Mouse (Mus musculus) myocyte (in vitro differentiated cells): ENCODE measurements around the gene Mindy4. TPM values are rescaled to one million over a fixed set of nuclear protein-coding genes. Genes with fewer than 3 reads are reported as not detected.

Experiments used
- H3K27me3 ChIP-seq: one replicate; pipeline ENCODE4 v1.6.1; 2011; ENCODE audit not compliant: control insufficient read depth, insufficient read depth, insufficient read length
- H3K36me3 ChIP-seq: one replicate; pipeline ENCODE4 v1.6.1; 2011; ENCODE audit not compliant: control insufficient read depth, insufficient read depth
- H3K4me2 ChIP-seq: one replicate; pipeline ENCODE4 v1.6.1; 2011; ENCODE audit warnings: low read depth, control low read depth
- H3K4me3 ChIP-seq: one replicate; pipeline ENCODE4 v1.5.1; 2011; ENCODE audit warnings: mild to moderate bottlenecking, control low read depth, moderate library complexity
- H3K79me2 ChIP-seq: one replicate; pipeline ENCODE4 v1.6.1; 2011; ENCODE audit not compliant: control insufficient read depth, insufficient read depth
- H3ac ChIP-seq: one replicate; pipeline ENCODE4 v1.6.1; 2011; ENCODE audit not compliant: control insufficient read depth, insufficient read length
- CEBPB ChIP-seq: IDR thresholded peaks from 2 replicates; pipeline ENCODE4 v1.6.1; 2011; ENCODE audit warnings: mild to moderate bottlenecking, moderate library complexity; ENCODE audit not compliant: poor library complexity, insufficient read depth, severe bottlenecking
- E2F4 ChIP-seq: IDR thresholded peaks from one replicate; pipeline ENCODE4 v1.6.1; 2011; ENCODE audit warnings: mild to moderate bottlenecking, control low read depth, moderate library complexity; ENCODE audit not compliant: insufficient read depth
- MAX ChIP-seq: IDR thresholded peaks from one replicate; pipeline ENCODE4 v1.6.1; 2011; ENCODE audit warnings: low read depth, mild to moderate bottlenecking, control low read depth
- MYOD1 ChIP-seq, 3 experiments: IDR thresholded peaks; one replicate each; pipeline ENCODE4 v1.6.1; 2011; ENCODE audit warnings: control low read depth in 2 of 3, low read depth in 2 of 3, mild to moderate bottlenecking in 2 of 3, moderate library complexity in 1 of 3; ENCODE audit not compliant: insufficient read length in 2 of 3, control insufficient read depth in 1 of 3
- MYOG ChIP-seq, 3 experiments: IDR thresholded peaks; one replicate each; pipeline ENCODE4 v1.6.1; 2011; ENCODE audit warnings: control low read depth in 2 of 3, low read depth in 2 of 3, mild to moderate bottlenecking in 2 of 3; ENCODE audit not compliant: insufficient read length in 2 of 3, control insufficient read depth in 1 of 3, insufficient read depth in 1 of 3
- POLR2A ChIP-seq: IDR thresholded peaks from one replicate; pipeline ENCODE4 v1.6.1; 2011; ENCODE audit warnings: low read depth, mild to moderate bottlenecking, control low read depth, moderate library complexity; ENCODE audit not compliant: insufficient read length
- POLR2AphosphoS2 ChIP-seq: IDR thresholded peaks from one replicate; pipeline ENCODE4 v1.6.1; 2011; ENCODE audit warnings: low read depth, control low read depth; ENCODE audit not compliant: insufficient read length
- REST ChIP-seq: IDR thresholded peaks from one replicate; pipeline ENCODE4 v1.6.1; 2011; ENCODE audit warnings: mild to moderate bottlenecking, control low read depth, moderate library complexity; ENCODE audit not compliant: insufficient read depth, insufficient read length
- SRF ChIP-seq: IDR thresholded peaks from one replicate; pipeline ENCODE4 v1.6.1; 2011; ENCODE audit warnings: low read depth; ENCODE audit not compliant: control insufficient read depth, insufficient read length
- TCF12 ChIP-seq: IDR thresholded peaks from one replicate; pipeline ENCODE4 v1.6.1; 2011; ENCODE audit warnings: mild to moderate bottlenecking, control low read depth; ENCODE audit not compliant: poor library complexity, insufficient read depth, severe bottlenecking
- TCF3 ChIP-seq: IDR thresholded peaks from one replicate; pipeline ENCODE4 v1.6.1; 2011; ENCODE audit warnings: low read depth, control low read depth; ENCODE audit not compliant: insufficient read length
- USF1 ChIP-seq: IDR thresholded peaks from one replicate; pipeline ENCODE4 v1.6.1; 2011; ENCODE audit warnings: low read depth, mild to moderate bottlenecking, control low read depth, moderate library complexity
- polyA plus RNA-seq: library from polyadenylated mRNA; unstranded; fragments of >200 nt; fragmentation: generic; extraction: Trizol; gene quantifications from one replicate; pipeline ENCODE4 v1.2.1, GENCODE M21; 2012; ENCODE audit warnings: missing spikeins

The Mindy4 gene
- polyA plus RNA-seq, 1 experiment, result 5.0 TPM

DNA sequence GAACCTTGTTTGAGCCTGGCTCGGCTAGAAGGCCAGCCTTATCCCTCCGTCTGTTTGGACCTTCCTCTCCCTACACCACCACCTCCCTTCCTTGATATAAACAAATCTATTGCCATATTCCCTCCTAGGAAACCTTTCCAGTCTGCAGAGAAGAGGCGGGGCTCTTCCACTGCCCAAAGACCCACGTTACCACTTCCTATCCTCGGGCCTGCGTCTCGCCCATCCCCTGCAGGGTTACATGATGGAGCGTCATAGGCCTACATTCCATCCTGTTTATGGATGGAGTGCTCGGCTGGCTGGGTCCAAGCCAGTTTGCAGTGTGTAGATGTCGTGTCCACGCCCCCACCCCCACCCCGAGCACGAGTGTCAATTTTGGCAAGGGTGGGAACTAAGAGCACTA, 124.1 kb downstream of the Mindy4 start:
- no peaks in the 10 kb centered on the region for H3K79me2 ChIP-seq
- H3K36me3 ChIP-seq, result no peaks in the 10 kb centered on the region
- TF ChIP-seq POLR2AphosphoS2, result no peak
- no peak for TF ChIP-seq REST
- H3K4me2 ChIP-seq, result no peak overlapping the region
- no peaks in the 10 kb centered on the region for H3K27me3 ChIP-seq
- H3K4me3 ChIP-seq, result no peak overlapping the region
- no peak overlapping the region for H3ac ChIP-seq

DNA sequence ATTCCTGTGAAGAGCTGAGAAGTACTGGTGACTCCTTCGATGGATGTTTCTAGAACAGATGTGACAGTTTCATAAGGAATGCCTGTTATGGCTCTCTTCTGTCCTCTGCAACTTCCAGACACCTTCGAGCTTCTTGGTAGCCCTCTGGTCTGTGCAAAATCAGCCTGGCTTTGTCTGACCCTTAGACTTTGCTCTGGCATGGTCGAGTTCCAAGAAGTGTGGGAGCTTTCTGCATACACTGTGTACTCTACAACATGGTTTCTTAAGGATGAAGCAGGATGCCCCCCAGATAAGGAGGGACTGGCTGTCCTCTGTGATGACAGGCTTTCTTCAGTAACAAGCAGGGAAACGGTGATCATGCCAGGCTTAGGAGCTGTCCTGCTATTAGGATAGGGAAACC, 125.0 kb downstream of the Mindy4 start:
- Histone ChIP-seq H3K4me2 (no peak overlapping the region), H3K4me3 (no peak overlapping the region), H3K79me2 (no peaks in the 10 kb centered on the region), H3ac (no peak overlapping the region), H3K36me3 (no peaks in the 10 kb centered on the region), H3K27me3 (no peaks in the 10 kb centered on the region)
- no peak for TF ChIP-seq POLR2AphosphoS2
- TF ChIP-seq E2F4, result no peak
- no peak for TF ChIP-seq MYOG (IDR thresholded peaks at IDR 0.05; ENCODE audit: control insufficient read depth in 1 of 3, insufficient read depth in 1 of 3, insufficient read length in 2 of 3, low read depth in 2 of 3)
- TF ChIP-seq MYOD1 (IDR thresholded peaks at IDR 0.05; ENCODE audit: control insufficient read depth in 1 of 3, insufficient read length in 2 of 3, low read depth in 2 of 3), result no peak
- no peak for TF ChIP-seq TCF12
- no peak for TF ChIP-seq SRF
- TF ChIP-seq CEBPB, result no peak
- TF ChIP-seq USF1, result no peak
- TF ChIP-seq REST, result no peak
- TF ChIP-seq POLR2A, result no peak
- no peak for TF ChIP-seq MAX
- no peak for TF ChIP-seq TCF3

DNA sequence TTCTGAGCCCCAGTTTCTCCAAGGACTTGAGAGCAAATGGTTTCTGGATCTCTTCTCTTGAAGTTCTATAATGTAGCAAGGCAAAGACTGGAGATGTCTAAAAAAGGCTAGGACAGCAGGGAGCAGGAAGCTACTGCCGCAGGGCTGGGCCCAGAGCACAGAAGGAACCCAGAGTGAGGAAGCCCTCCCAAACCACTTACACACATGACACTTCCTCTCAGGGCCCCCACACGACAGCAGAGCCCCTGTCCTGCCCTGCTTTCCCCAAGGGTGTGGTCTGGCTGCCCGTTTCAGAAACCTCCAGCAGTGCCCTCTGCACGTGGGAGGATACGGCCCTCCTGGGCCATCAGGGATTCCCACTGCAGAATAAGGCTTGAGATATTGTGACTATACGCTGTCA, 128.1 kb downstream of the Mindy4 start:
- H3K36me3 ChIP-seq, result no peaks in the 10 kb centered on the region
- H3K4me3 ChIP-seq, result no peak overlapping the region
- H3K79me2 ChIP-seq, result no peaks in the 10 kb centered on the region
- no peak for TF ChIP-seq CEBPB
- TF ChIP-seq POLR2A, result no peak
- TF ChIP-seq USF1, result no peak
- TF ChIP-seq E2F4, result no peak
- TF ChIP-seq TCF12, result no peak
- no peak for TF ChIP-seq POLR2AphosphoS2
- no peak for TF ChIP-seq TCF3
- no peak for TF ChIP-seq MAX
- TF ChIP-seq REST, result no peak
- TF ChIP-seq MYOD1 (IDR thresholded peaks at IDR 0.05; ENCODE audit: control insufficient read depth in 1 of 3, insufficient read length in 2 of 3, low read depth in 2 of 3), result no peak
- TF ChIP-seq SRF, result no peak
- no peak for TF ChIP-seq MYOG (IDR thresholded peaks at IDR 0.05; ENCODE audit: control insufficient read depth in 1 of 3, insufficient read depth in 1 of 3, insufficient read length in 2 of 3, low read depth in 2 of 3)
- H3K27me3 ChIP-seq, result no peaks in the 10 kb centered on the region
- no peak overlapping the region for H3ac ChIP-seq
- no peak overlapping the region for H3K4me2 ChIP-seq

DNA sequence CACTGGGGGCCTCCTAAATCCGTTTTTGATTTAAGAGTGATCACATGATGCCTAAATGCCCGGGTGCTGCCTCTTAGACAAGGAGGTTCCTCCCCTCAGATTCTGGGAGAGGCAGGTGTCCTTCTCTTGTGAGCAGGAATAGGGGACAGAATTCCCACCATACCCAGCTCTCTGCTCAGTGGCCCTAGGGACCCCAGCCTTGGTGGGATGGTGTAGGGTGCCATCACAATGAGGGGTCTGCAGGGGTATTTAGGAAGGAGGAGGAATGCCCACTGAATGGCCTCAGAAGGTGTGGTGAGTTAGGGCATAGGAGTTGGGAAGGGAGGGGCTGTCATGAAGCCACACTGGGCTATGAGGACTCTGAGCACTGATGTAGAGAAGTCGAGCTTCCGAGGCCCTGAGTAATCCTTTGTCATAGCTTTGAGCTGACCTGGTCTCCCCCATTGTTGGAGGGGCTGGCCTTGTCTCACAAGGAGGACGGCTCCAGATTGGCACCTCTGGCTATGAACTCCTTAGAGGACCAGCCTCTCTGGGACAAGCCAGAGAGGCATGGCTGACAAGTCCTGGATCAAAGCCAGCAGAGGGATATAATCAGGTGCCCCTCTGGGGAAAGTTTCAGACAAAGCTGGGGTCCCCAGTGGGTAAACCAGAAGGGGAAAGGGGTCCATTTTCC, 129.1 kb downstream of the Mindy4 start:
- H3K79me2 ChIP-seq, result no peaks in the 10 kb centered on the region
- H3K36me3 ChIP-seq, result no peaks in the 10 kb centered on the region
- no peak overlapping the region for H3K4me3 ChIP-seq
- no peaks in the 10 kb centered on the region for H3K27me3 ChIP-seq
- no peak overlapping the region for H3ac ChIP-seq
- TF ChIP-seq TCF12 (no peak), MYOD1 (IDR thresholded peaks at IDR 0.05; ENCODE audit: control insufficient read depth in 1 of 3, insufficient read length in 2 of 3, low read depth in 2 of 3) (no peak)
- H3K4me2 ChIP-seq, result no peak overlapping the region

DNA sequence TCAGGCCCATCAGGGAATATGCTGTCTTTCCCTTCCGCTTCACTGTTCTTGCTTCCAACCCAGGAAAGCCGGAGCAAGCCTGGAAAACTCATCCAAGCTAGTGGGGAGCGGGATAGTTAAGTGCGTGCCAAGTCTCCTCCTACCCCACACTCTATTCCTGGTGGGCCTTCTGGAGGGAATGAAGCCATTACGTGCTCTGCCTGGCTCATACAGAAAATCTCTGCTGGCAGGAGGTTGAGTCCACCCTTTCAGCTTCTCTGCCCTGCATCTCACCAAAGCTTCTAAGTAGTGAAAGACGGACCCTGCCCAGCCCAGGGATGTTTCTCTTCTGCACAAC, 129.6 kb downstream of the Mindy4 start:
- TF ChIP-seq POLR2AphosphoS2 (no peak), TCF12 (no peak), TCF3 (no peak), MAX (no peak), POLR2A (no peak), MYOD1 (IDR thresholded peaks at IDR 0.05; ENCODE audit: control insufficient read depth in 1 of 3, insufficient read length in 2 of 3, low read depth in 2 of 3) (no peak), CEBPB (no peak), REST (no peak), SRF (no peak), MYOG (IDR thresholded peaks at IDR 0.05; ENCODE audit: control insufficient read depth in 1 of 3, insufficient read depth in 1 of 3, insufficient read length in 2 of 3, low read depth in 2 of 3) (no peak)
- Histone ChIP-seq H3K4me3 (no peak overlapping the region), H3K36me3 (no peaks in the 10 kb centered on the region), H3K79me2 (no peaks in the 10 kb centered on the region), H3K27me3 (no peaks in the 10 kb centered on the region), H3ac (no peak overlapping the region), H3K4me2 (no peak overlapping the region)
